In the genomic region with DNA sequence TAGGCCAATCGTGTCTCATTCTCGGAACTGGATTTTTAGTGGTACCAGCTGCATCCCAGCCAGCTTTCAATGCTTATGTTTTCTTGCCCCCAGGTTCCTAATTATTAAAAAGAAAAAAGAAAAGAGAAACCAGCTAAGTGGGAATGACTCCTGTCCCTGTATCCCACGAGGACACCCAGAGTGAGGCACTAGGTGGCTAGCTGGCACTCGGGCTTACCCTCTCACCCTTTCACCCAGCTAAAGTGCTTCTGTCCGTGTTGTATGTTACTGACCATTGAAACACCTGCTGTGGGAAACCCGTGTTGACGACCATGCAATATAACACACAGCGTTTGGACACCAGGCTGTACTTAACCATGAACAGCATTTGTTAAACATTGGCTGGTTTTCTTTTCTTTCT, we compare ENCODE assay signal across 43 mouse cellular contexts. TPM values are rescaled to one million over a fixed set of nuclear protein-coding genes. Genes with fewer than 3 reads are reported as not detected.
"Had no signal": no experiment of that assay in that cellular context is flagged by ENCODE, and none has a peak within 500 bp of the region (broad histone marks: within the 10 kb centered on the region; RNA-seq: fewer than 3 reads in every experiment).

No protein-coding gene starts in this region.

- H3K9ac ChIP-seq: limb, embryonic 12.5 days; limb, embryonic 13.5 days; limb, embryonic 15.5 days; liver, embryonic 12.5 days; liver, embryonic 13.5 days; liver, embryonic 14.5 days; liver, embryonic 15.5 days; liver, postnatal 0 days; lung, embryonic 14.5 days; lung, embryonic 15.5 days; midbrain, embryonic 12.5 days; midbrain, embryonic 13.5 days; midbrain, embryonic 15.5 days; neural tube, embryonic 12.5 days had no signal

- H3K4me3 ChIP-seq: limb, embryonic 10.5 days; limb, embryonic 12.5 days; limb, embryonic 13.5 days; limb, embryonic 15.5 days; liver, embryonic 12.5 days; liver, embryonic 13.5 days; liver, embryonic 15.5 days; lung, embryonic 15.5 days; megakaryocyte, embryonic 14.5 days; midbrain, embryonic 10.5 days; midbrain, embryonic 12.5 days; midbrain, embryonic 13.5 days; midbrain, embryonic 15.5 days; myocyte; neural tube, embryonic 12.5 days had no signal

- H3K27me3 ChIP-seq: limb, embryonic 12.5 days; limb, embryonic 13.5 days; limb, embryonic 15.5 days; liver, embryonic 12.5 days; liver, embryonic 13.5 days; liver, embryonic 15.5 days; lung, embryonic 15.5 days; megakaryocyte, embryonic 14.5 days; midbrain, embryonic 12.5 days; midbrain, embryonic 13.5 days; midbrain, embryonic 15.5 days; neural tube, embryonic 12.5 days had no signal

- H3K4me2 ChIP-seq: limb, embryonic 12.5 days; limb, embryonic 13.5 days; limb, embryonic 15.5 days; liver, embryonic 11.5 days; liver, embryonic 12.5 days; liver, embryonic 13.5 days; liver, embryonic 15.5 days; lung, embryonic 14.5 days; lung, embryonic 15.5 days; midbrain, embryonic 11.5 days; midbrain, embryonic 12.5 days; midbrain, embryonic 13.5 days; midbrain, embryonic 15.5 days; neural tube, embryonic 12.5 days had no signal

- H3K4me1 ChIP-seq: liver, embryonic 12.5 days; liver, embryonic 13.5 days; liver, embryonic 15.5 days; lung, embryonic 15.5 days; megakaryocyte, embryonic 14.5 days; midbrain, embryonic 10.5 days; midbrain, embryonic 12.5 days; midbrain, embryonic 13.5 days; midbrain, embryonic 15.5 days; neural tube, embryonic 12.5 days had no signal

- H3K9me3 ChIP-seq: limb, embryonic 10.5 days; limb, embryonic 12.5 days; limb, embryonic 13.5 days; limb, embryonic 15.5 days; liver, embryonic 12.5 days; liver, embryonic 13.5 days; liver, embryonic 15.5 days; lung, embryonic 15.5 days; megakaryocyte, embryonic 14.5 days; midbrain, embryonic 10.5 days; midbrain, embryonic 12.5 days; midbrain, embryonic 13.5 days; midbrain, embryonic 15.5 days; neural tube, embryonic 12.5 days had no signal

- H3K36me3 ChIP-seq: limb, embryonic 10.5 days; limb, embryonic 12.5 days; liver, embryonic 12.5 days; liver, embryonic 13.5 days; liver, embryonic 15.5 days; lung, embryonic 15.5 days; midbrain, embryonic 10.5 days; midbrain, embryonic 12.5 days; midbrain, embryonic 13.5 days; midbrain, embryonic 15.5 days; neural tube, embryonic 12.5 days had no signal

- DNase-seq: left cerebral cortex, postnatal 4 days; liver; liver, embryonic 13.5 days; liver, postnatal 0 days; lung, adult 18-20 months; lung, adult 2 months; lung, embryonic 14.5 days; lung, postnatal 10 days; lung, postnatal 14 days; lung, postnatal 4 days; midbrain, embryonic 14.5 days had no signal

- H3K27ac ChIP-seq: limb, embryonic 10.5 days; limb, embryonic 12.5 days; limb, embryonic 13.5 days; limb, embryonic 15.5 days; liver, embryonic 12.5 days; liver, embryonic 13.5 days; liver, embryonic 14.5 days; liver, embryonic 15.5 days; lung, embryonic 15.5 days; midbrain, embryonic 10.5 days; midbrain, embryonic 12.5 days; midbrain, embryonic 13.5 days; midbrain, embryonic 15.5 days; neural tube, embryonic 12.5 days had no signal

- ATAC-seq: liver, embryonic 12.5 days; liver, postnatal 0 days; lung, postnatal 0 days; midbrain, embryonic 13.5 days; midbrain, embryonic 15.5 days; midbrain, embryonic 16.5 days had no signal

RNA-seq across cellular contexts. Expression of a gene that starts 36.1 kb away (rescaled TPM):
- total RNA-seq: left cerebral cortex, adult 8-10 months; left cerebral cortex, postnatal 10 days; left cerebral cortex, postnatal 14 days; left cerebral cortex, postnatal 25 days; left cerebral cortex, postnatal 36 days; left cerebral cortex, postnatal 4 days; megakaryocyte progenitor cell, adult 5-6 weeks; megakaryocyte, adult 5-6 weeks; megakaryocyte-erythroid progenitor cell, adult 5-6 weeks; midbrain, postnatal 0 days; monocyte, adult 5-6 weeks had no signal
- polyA plus RNA-seq: limb, embryonic 10.5 days; limb, embryonic 11.5 days; limb, embryonic 12.5 days; limb, embryonic 13.5 days; limb, embryonic 15.5 days; lung, adult 2 months; lung, embryonic 14.5 days; lung, embryonic 15.5 days; lung, embryonic 16.5 days; lung, postnatal 0 days; midbrain, embryonic 10.5 days; midbrain, embryonic 11.5 days; midbrain, embryonic 13.5 days; midbrain, embryonic 14.5 days; midbrain, embryonic 15.5 days; midbrain, embryonic 16.5 days; midbrain, postnatal 0 days; myocyte; neural tube, embryonic 11.5 days; neural tube, embryonic 12.5 days had no signal
